Mouse (Mus musculus): ENCODE data around the gene Acr.

The Acr gene

GRCm38 (mm10) chr15:89568114-89568513 lies at the start of gene Acr:
Gene Acr, plus strand, starts transcription at chr15:89568326.
- DNase-seq: no peak

- DNase-seq: no peak
Measured at GRCm38 (mm10) chr15:89521951-89522350, 46.2 kb upstream of the Acr start.

DNA sequence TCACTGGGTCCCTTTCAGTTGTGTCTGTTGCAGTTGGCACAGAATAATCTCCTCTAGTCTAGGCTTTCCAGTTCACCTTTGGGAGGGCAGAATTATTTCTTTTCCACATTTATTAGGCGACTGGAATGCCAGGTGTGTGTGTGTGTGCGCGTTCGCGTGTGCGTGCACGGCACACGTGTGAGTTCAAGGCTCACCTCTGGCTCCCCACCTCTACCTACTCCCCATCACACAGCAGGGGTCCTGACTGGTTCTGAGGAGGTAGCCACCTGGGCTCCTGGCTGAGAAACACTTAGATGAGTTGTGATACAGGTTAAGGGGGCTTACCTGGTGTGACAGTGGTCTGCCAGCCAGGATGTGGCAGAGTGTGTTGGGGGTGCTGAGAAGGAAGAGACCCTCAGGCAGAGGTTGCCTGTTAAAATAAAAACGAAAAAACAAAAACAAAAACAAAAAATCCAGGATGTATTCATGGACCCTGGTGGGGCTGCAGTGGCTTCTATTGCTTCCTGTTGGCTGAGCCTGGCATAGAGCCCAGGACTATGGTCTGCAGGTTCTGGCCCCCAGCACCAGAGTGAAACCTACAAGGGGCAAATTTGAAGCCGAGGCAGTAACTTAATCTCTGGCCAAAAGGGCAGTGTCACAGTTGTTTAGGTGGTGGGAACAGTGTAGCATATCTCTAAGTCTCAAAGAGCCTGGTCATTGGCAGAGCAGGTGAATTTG lies 45.4 kb upstream of the Acr start:
- DNase-seq: no peak

GRCm38 (mm10) chr15:89523283-89523832 lies 44.8 kb upstream of the Acr start:
- no peak for DNase-seq

GRCm38 (mm10) chr15:89524001-89524571 lies 44.0 kb upstream of the Acr start:
- DNase-seq: no peak

GRCm38 (mm10) chr15:89524611-89525415 lies 43.3 kb upstream of the Acr start:
- no peak for DNase-seq

- DNase-seq: no peak
Measured at GRCm38 (mm10) chr15:89525464-89525863, 42.7 kb upstream of the Acr start.

DNA sequence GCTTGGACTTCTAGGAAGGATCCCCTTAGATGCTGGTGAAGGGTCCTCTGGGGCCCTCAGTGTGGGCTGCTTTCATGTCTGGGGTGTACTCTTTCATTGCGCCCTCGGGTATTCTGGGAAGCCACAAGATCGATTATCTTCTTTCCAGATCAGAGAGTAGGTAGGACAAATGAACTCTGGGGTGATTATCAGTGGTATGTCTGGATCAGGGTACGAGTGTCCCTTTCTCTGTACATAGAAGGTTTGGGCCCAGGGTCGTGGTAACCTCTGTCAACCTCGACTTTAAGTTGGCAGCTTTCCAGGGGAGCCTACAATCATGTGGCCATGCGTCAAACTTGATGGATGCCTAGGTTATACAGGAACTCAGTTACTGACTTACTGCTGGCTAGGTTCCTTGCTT lies 42.2 kb upstream of the Acr start:
- DNase-seq: no peak

DNA sequence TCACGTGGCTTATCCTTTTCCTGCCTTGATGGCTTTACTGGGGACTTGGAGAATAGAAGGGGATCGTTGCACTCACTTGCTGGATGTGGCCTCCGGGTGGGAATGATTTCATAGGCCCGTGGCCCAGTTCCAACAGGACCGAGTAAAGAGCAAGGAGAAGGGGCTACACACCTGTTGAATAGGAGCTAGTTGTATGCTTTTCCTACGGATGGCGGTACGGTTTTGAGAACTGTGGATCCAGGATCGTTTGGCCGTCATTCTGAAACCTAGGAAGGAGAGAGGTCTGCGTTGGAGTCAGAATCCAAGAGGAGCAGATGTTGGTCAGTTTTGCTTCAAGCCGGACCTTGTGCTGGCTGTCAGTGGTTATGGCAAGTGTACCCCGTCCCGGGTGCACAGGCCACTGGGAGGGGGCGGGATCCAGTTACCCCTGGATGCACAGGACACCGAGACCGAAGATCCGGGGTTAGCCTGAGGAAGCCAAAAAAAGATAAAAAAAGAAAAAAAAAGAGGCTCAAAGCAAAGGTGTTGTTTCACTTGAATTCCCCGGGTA lies 41.3 kb upstream of the Acr start:
- DNase-seq: no peak

DNA sequence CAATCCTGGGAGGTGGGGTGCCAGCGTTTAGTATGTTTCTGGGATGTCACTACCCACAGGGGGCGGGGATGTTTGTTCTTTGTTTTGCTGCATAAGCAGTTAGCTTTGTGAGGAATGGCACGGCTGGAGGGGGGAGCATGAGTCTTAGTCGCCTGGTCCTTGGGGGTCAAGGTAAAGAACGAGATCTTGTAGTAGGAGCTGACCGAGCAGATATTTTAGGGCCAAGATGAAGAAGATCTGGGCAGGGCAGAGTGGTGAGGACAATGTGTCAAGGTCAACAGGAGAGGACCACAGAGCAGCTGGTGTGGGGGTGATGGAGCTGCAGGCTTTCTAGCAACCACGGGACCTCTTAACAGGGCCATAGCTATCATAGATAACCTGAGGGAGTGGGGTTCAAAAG lies 40.7 kb upstream of the Acr start:
- DNase-seq: no peak

DNA sequence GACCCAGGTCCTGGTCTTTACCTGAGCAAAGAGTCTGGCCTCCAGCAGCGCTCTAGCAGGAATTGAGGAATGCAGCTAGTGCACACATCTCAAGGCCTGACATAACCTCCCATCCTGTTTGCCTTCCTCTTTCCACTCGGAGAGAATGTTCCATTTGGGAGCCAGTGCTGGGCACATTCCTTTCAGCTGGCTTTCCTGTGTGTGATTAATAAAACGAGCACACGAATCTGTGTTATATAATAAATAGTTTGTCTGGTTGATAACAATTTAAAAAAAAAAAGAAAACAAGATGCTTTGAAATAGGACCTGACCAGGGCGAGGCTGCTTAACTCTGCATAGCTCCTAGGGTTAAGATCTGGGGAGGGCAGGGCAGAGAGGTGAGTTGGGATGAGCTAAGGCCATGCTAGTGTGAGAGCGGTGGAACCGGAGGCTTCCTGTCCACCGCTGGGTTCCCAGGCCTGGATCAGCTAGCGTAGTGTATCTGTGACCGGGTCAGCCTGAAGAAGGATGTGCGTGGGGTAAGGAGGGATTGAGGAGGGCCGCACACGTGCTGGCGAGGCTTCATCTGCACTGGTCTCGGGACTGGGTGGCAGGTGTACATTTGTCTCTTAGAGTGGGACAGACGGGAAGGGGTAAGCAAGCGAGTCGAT lies 39.8 kb upstream of the Acr start:
- no peak for DNase-seq

- DNase-seq: no peak
Measured at GRCm38 (mm10) chr15:89528923-89529322, 39.2 kb upstream of the Acr start.

DNA sequence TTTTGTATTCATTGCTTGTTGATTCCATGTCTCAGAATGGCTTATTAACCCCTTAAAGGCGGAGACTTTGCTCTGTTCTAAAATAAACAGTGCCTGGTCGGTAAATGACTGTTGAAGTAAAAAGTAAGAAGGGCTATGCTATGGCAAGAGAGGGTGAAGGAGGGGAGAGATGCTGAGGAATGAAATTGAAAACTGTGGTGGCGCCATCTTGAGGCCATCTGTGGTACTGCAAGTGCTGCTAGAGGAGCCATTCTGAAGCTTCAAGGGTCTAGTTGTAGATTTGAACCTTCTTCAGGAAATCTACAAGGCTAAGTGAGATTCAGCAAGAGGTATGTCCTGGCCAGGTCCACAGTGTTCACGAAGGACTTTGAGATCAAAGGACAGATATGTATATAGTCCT lies 37.8 kb upstream of the Acr start:
- DNase-seq: peak; percentile 88

DNA sequence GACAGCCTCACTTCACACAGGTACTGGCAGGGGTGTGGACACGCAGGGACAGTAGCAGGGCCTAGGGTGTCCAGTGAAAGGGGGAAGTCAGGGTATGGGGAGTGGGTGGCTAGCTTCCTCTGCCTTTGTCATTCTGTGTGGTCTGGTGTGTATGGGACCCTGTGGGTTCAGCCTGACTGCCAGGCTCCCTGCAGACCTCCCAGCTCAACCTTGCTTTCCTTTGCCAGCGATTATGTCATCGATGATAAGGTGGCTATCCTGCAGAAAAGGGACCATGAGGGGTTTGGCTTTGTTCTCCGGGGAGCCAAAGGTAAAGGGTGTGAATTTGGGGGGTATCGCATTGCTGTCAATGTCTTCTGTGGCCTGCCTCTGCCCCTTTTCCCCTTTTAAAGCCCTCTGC lies 36.7 kb upstream of the Acr start:
- DNase-seq: no peak

GRCm38 (mm10) chr15:89532026-89532923 lies 35.9 kb upstream of the Acr start:
- peak; percentile 84 for DNase-seq

DNA sequence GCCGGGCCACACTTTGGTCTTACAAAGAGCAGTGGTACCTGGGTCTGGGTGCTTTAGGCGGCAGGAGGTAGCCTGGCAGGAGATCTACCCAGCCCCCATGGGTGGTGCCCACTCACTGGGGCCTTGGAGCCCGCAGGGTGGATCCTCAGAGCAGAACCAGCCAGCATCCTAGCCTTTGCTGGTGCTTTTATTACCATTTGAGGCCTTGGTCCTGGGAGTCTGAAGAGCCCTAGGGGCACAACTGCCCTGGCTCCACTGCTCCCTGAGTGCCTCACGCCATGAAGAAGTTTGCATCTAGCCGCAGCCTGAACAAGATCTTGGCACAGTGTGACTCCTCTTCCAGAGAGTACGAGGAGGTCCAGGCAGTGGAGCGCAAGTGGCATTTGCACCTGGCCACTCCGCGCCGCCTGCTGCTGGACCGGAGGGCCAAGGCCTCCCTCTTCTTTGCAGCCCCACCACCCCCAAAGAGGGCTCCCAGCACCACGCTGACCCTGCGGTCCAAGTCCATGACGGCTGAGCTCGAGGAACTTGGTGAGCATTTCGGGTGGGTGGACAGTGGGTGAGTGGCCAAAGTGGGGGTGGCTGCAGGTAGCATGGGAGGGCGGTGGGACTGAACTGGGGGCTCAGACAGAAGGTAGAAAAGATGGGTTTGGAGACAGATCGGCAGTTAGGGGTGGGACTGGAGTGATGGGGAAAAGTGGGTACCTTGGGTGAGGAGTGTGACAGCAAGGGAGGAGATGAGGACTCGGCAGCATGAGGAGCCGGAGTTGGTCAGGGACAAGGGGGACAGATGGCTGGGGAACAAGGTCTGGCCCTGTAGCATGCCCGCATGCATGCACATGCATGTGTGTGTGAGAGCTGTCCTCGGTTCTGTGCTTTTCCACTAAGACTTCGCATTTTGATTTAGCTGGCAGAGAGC lies 34.9 kb upstream of the Acr start:
- DNase-seq: no peak

DNA sequence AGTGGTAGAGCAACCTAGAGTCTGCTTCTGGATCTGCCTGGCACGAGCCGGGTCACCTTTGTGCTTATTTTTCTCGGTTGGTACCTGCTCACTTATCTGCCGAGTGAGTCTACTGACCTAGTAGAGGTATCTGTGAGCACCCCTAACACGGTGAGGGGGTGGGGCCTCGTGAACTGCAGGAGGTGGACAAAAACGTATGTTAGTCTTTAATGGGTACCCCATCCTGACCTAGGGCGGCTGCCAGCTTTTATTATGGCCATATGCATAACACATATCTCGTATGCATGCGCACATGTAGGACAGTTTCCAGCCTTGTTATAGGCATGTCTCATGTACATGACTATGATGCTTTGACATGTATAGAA lies 34.3 kb upstream of the Acr start:
- DNase-seq: no peak

DNA sequence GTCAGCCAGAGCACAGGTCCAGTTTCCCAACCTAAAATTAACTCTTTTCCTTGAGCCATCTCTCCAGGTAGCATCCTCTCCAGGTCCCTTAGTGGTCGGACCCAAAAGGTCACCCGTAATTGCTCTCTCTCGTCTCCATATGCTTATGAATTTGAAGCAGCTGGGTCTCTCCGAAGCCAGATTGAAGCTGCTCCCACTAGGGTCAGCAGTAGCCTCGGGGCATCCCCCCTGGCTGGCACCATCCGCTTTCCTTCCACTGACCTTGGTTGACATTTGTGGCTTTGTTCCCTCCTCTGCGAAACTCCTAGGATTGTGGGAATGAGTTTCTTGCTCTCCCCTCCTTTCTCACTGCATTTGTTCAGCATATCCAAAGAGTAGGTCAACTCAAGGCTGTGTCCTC lies 24.0 kb upstream of the Acr start:
- DNase-seq: no peak

DNA sequence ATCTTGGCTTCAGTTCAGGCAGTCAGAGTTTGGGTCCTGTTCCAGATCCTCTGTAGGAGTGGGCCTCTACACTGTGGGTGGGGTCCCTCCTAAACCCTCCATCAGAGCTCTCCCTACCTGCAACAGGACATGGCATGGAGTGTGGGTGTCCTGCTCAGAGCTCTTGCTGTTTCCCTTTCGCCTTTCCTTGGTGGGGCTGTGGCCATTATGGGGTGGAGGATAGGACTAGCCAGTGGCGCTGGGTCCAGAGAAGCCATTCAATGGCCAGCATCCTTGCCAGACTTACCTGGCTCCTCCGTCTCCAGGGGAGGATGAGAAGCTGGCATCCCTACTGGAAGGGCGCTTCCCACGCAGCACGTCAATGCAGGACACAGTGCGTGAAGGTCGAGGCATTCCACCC lies 20.8 kb upstream of the Acr start:
- no peak for DNase-seq

GRCm38 (mm10) chr15:89547824-89548601 lies 20.1 kb upstream of the Acr start:
- DNase-seq: peak; percentile 50

Data from right cerebral cortex, postnatal 4 days (tissue).